Mouse (Mus musculus): ENCODE measurements around the gene Nkx2-1.

DNA sequence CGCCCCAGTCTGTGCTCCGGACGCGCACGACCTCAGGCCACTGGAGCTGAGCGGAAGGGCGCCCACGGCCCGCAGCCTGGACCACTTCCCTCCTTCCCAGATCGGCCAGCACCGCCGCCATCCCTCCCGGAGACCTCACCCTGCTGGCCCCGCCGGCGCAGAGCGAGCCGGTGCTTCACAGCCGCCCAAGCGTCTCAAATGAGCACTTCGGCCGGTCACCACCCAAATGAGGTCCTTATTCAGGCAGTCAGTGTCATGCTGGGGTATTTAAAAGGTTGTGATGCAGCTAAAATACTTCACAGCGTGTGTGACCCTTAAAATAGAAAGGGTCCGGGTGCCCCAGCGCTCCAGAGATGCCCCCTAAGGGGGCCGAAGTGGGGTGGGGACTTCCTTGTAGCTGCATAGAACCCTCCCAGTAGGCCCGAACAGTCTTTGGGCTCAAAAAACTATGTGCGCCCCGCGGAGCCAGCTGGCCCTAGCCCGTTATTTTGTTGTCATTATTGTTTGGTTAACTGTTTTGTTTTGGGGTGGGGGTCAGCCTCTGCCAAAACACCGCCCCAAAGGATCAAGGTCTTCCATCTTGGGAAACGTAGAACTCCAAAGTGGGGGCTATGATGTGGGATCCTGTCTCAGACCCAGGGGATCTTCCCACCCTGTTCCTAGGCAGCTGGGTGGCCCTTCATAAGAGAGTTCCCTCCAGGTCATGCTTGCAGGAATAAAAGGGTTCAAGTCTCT lies 15.4 kb downstream of the Nkx2-1 start:
- no peak for TF ChIP-seq CTCF (IDR thresholded peaks at IDR 0.05; ENCODE audit: low read depth)
- TF ChIP-seq EP300 (IDR thresholded peaks at IDR 0.05; ENCODE audit: low read depth) = no peak

Data from liver, embryonic 14.5 days (tissue).